Mouse (Mus musculus) activated CD4-positive, CD25-positive, alpha-beta regulatory T cell, adult 4 months (primary cell): Measurements from ENCODE around the gene Dnajb7. TPM values are rescaled to one million over a fixed set of nuclear protein-coding genes. Genes with fewer than 3 reads are reported as not detected.

Experiments used
- ATAC-seq: one replicate; pipeline ENCODE4 v1.8.0; 2017
- polyA plus RNA-seq, 2 experiments: library from polyadenylated mRNA; unstranded; fragments of 100-300 nt; shearing (Covaris generic); gene quantifications; one replicate each; pipeline ENCODE4 v1.2.1; 2017

The Dnajb7 gene
- 1 to 10 TPM; 2.5 to 2.7 TPM for polyA plus RNA-seq

DNA sequence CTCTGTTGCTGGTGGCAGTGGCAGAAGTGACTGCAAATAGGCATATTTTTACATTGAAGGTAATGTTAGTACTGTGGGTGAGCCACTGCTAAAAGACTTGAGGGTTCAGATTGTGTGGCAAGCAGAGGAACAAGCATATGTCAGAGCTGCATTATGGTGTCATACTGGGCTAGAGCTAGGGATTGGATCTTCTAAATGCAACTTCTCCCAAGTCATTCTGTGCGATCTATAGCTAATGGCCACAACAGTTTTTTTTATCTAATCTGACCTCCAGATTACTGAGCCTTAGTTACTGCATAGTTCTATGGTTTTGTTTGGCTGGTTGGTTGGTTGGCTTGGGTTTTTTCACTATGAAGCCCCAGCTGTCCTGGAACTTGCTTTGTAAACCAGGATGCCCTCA lies at the start of gene Dnajb7:
Dnajb7 (minus strand) TSS at position 101 of the 400 bp plus-strand sequence.
- no peak for ATAC-seq

DNA sequence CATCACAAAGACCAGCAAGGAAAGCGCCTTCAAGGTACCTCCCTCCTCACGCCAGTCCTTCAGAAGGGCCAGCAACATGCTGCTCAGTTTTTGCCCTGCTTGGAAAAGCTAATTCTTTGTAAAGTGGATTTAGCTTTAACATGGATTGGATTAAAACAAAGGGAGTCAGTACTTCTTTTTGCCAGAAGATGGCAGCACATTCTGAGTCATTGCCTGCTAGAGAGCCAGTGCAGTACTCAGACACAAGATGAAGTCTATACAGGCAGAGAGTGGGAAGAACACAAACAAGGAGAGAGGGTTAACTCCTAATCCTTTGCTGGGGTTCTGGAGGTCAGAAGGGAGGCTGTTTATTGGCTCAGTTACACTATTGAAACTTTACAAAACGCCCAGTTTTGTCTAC lies 40.4 kb upstream of the Dnajb7 start:
- no peak for ATAC-seq

DNA sequence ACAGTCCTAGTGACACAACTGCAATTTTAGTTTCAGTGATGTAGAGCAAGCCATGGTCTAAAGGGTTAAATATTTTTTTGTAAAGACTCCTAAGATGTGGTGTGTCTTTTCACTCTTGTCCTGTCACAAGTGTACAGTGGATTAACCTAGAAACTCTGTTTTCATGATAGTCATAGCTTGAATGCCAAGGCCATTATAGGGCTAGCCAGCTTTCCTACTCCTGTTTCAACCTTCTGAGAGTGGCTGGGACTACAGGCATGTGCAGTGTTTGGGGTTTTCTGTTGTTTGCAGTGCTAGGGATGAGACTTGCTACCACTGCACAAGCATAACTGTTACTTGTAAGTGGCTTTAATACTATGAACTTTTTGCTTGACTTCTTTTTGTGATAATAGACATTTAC lies 31.1 kb upstream of the Dnajb7 start:
- no peak for ATAC-seq

DNA sequence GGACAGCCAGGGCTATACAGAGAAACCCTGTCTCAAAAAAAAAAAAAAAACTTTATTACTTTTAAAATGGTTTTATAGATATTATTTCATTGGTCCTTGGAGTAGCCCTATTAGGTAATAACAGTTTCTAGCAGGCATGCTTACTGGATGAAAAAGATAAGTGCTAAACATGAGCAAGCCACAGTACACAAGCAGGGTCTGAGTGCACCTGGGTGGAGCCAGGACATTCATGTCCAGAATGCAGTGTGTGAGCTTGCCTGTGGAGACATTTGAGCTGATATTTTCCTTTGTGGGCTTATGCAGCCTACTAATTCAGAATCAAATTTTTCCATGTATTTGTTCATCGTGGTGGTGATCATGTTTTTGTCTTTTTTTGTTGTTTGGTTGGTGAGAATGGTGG lies 30.2 kb upstream of the Dnajb7 start:
- ATAC-seq: no peak

- ATAC-seq: no peak
Observed at GRCm38 (mm10) chr15:81431195-81431594, 23.1 kb upstream of the Dnajb7 start.

DNA sequence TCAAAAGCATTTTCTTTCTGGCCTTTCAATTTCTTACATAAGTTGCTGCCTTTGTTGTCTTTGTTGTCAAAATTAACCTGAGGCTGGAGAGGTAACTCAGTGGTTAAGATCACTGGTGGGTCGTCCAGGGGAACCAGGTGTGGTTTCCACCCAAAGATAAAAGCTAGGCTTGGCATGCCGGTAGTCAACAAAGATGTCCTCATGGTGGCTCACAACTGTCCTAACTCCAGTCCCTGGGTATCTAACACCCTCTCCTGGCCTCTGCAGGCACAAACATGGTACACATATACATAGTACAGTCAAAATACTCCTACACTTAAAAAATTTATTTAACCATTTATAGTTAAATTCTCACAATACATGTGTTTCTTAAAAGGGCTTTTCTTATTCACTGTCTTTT lies 19.8 kb upstream of the Dnajb7 start:
- no peak for ATAC-seq

DNA sequence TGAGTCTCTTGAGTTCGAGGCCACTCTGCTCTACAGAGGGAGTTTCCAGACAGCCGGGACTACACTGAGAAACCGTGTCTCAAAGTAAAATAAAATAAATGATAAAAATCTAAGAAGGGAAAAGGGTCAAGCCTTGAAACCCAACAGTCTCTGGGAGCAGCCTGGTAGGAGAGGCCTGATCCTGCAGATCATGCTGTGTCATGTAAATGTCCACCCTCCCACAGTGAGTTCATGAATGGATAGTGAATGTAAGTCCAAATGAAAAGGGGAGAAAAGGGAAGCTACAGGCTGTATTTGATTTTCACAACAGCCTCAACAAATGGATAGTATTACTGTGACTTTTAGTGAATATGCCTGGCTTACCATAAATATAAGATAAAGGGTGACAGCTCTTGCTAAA lies 17.2 kb upstream of the Dnajb7 start:
- no peak for ATAC-seq

DNA sequence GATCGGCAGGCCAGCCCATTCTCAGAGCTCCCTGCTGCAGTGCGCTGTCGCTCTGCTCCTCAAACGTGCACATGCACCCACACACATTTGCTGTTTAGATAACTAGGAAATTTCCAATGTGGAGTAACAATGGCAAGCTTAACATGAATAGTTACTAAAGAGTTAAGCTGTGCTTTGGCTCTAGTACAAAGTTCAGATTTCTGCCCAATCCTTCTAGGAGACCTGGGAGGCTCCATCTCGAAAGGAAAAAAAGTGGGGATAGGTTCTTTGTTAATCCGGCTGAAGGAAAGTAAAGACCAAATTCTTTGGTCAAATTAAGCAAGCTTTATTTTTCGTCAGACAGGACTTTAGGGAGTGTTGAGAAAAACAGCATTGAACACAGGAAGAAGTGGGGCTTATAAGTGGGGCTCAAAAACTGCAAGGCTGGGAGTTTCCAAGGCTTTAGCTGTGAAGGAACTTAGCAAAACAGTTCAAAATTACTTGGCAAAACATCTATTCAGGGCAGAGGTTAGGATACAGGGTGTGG lies 14.1 kb upstream of the Dnajb7 start:
- ATAC-seq: no peak

DNA sequence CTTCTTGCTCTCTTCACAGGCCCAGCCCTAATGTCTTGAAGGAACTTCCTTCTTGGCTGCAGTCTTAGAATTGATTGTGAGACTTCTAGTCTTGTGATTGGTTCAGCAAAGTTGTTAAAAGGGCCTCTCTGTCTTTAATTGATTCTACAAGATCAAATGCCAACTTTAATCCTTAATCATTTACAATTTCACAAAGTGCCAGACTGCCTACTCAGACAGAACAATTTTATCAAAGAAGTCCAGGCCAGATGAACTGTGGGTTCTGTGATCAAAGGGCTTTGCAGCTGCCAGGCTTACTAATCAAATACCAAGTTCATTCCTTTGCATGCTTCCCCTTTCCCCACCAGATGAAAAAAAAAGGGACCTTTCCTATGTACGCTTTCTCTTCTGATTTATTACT lies 13.4 kb upstream of the Dnajb7 start:
- no peak for ATAC-seq

GRCm38 (mm10) chr15:81418065-81418464 lies 10.0 kb upstream of the Dnajb7 start:
- no peak for ATAC-seq

DNA sequence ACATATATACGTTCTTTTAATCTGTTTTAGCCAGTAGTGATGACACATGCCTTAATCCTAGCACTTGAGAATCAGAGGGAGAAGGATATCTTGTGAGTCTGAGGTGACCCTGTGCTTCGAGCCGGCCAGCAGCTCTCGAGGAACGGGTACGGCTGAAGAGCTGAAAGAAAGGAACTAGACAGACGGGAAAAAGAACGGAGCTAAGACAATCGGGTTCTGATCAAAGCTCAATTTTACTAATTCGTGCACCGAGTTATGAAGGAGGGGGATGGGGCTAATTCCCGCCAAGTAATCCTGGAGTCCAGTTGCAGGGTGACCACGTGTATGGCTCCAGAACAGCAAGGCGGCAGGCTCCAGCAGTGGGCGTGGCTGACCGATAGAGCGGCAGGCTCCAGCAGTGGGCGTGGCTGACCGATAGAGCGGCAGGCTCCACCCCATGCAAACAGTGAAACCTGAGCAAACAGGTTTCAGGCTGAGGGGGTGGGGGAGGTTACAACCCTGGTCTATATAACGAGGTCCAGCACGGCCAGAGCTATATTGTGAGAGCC lies 8.7 kb upstream of the Dnajb7 start:
- ATAC-seq: peak; percentile 61

- ATAC-seq: no peak
Observed at GRCm38 (mm10) chr15:81405008-81405407, 3.1 kb downstream of the Dnajb7 start.

GRCm38 (mm10) chr15:81399638-81400315 lies 8.3 kb downstream of the Dnajb7 start, which contains the start of the genes St13 and Xpnpep3:
Gene St13 (minus strand): TSS chr15:81400077.
Gene Xpnpep3 (plus strand): TSS chr15:81400138.
- peak; percentile 97 for ATAC-seq

DNA sequence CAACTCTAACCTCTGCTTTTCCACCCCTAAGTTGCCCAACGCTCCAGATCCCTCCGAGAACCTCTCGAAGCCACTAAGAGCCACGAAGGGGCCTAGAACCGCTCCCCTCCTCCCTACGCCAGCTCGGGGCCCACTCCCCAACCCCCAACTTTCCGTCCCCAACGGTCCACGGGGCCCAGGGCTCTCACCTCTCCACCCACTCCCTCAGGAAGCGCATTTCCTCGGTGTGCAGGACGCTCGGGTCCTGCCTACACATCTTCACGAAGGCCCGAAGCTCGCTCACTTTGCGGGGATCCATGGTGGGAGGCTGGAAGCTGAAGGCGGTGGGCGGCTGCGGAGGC lies 8.8 kb downstream of the Dnajb7 start:
- ATAC-seq: peak; percentile 46

GRCm38 (mm10) chr15:81398189-81398588 lies 9.9 kb downstream of the Dnajb7 start:
- no peak for ATAC-seq

GRCm38 (mm10) chr15:81394211-81394915 lies 13.7 kb downstream of the Dnajb7 start:
- no peak for ATAC-seq

DNA sequence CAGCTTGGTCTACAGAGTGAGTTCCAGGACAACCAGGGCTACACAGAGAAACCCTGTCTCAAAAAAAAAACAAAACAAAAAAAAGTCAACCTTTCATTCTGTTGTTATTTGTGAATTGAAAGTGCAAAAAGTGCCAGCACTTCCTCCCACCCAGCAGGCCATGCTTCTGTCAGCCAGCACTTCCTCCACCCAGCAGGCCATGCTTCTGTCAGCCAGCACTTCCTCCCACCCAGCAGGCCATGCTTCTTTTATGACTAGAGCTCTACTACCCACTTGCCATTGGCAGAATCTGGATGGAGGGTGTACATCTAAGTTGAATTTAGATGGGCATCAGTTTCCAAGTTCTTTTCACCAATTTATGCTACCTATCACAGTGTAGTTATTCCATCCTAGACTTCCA lies 15.1 kb downstream of the Dnajb7 start:
- ATAC-seq: peak; percentile 52

DNA sequence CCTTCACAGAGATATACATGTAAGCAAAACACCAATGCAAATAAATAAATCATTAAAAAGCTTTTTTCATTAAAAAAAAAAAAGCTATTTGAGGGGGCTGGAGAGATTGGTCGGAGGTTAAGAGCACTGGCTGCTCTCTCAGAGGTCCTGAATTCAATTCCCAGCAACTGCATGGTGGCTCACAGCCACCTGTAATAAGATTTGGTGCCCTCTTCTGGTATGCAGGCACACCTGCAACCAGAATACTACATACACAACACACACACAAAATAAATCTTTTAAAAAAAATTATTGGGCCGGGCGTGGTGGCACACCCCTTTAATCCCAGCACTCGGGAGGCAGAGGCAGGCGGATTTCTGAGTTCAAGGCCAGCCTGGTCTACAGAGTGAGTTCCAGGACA lies 21.8 kb downstream of the Dnajb7 start:
- ATAC-seq: no peak

- no peak for ATAC-seq
Observed at GRCm38 (mm10) chr15:81378845-81379244, 29.3 kb downstream of the Dnajb7 start.

GRCm38 (mm10) chr15:81374621-81375020 lies 33.5 kb downstream of the Dnajb7 start:
- ATAC-seq: no peak

GRCm38 (mm10) chr15:81370356-81370755 lies 37.7 kb downstream of the Dnajb7 start:
- ATAC-seq: no peak

GRCm38 (mm10) chr15:81368601-81369000 lies 39.5 kb downstream of the Dnajb7 start:
- no peak for ATAC-seq

DNA sequence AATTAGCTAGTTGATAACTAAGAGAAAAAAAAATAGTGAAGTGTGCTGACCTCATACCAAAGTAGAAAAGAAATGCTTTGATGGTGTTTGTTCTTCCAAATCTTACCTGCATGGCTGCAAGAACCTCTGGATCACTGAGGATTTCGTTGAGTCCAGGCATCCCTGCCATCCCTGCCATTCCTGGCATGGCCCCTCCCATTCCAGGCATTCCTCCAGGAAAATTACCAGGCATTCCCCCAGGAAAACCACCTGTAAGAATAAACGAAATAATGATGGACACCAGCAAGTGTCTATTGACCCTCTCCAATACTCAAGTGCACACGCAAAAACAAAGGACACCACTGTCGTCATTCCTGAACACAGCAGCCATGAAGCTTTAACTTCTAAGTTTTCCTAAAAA lies 41.9 kb downstream of the Dnajb7 start:
- ATAC-seq: no peak

- no peak for ATAC-seq
Observed at GRCm38 (mm10) chr15:81365246-81365645, 42.9 kb downstream of the Dnajb7 start.
